Mouse (Mus musculus) hindbrain, postnatal 0 days (tissue): ENCODE data around the gene Fbxo31. TPM values are rescaled to one million over a fixed set of nuclear protein-coding genes. Genes with fewer than 3 reads are reported as not detected.
A peak's percentile ranks its signal among the peaks of the same experiment; 100 is the strongest.

Source experiments
- ATAC-seq: fragments of 200-750 bp; cut with Nextera tagmentation; 2 replicates; pipeline ENCODE4 v1.8.0; 2017; ENCODE audit warnings: mild to moderate bottlenecking, moderate TSS enrichment, moderate library complexity
- DNase-seq: peaks from one replicate; pipeline ENCODE4 v3.0.0-alpha.2; 2015; ENCODE audit warnings: low spot score
- H3K27ac ChIP-seq: fragments of 300-500 bp; sonication (generic); 2 replicates; pipeline ENCODE4 v1.5.1; 2014; ENCODE audit warnings: mild to moderate bottlenecking
- H3K27me3 ChIP-seq: fragments of 300-500 bp; sonication (generic); 2 replicates; pipeline ENCODE4 v1.6.1; 2014; ENCODE audit warnings: low read length, mixed read lengths; ENCODE audit not compliant: insufficient read depth
- H3K36me3 ChIP-seq: fragments of 300-500 bp; sonication (generic); 2 replicates; pipeline ENCODE4 v1.6.1; 2014; ENCODE audit warnings: low read length, mixed read lengths; ENCODE audit not compliant: insufficient read depth
- H3K4me1 ChIP-seq: fragments of 300-500 bp; sonication (generic); 2 replicates; pipeline ENCODE4 v1.6.1; 2014; ENCODE audit warnings: antibody characterized with exemption, low read length, mixed read lengths; ENCODE audit not compliant: insufficient read depth
- H3K4me2 ChIP-seq: fragments of 300-500 bp; sonication (generic); 2 replicates; pipeline ENCODE4 v1.6.1; 2014; ENCODE audit warnings: low read depth, mild to moderate bottlenecking, low read length, moderate library complexity, mixed read lengths
- H3K4me3 ChIP-seq: fragments of 300-500 bp; sonication (generic); 2 replicates; pipeline ENCODE4 v1.5.1; 2014; ENCODE audit warnings: low read length
- H3K9ac ChIP-seq: fragments of 300-500 bp; sonication (generic); replicated peaks from 2 replicates; pipeline ENCODE4 v1.6.1; 2014; ENCODE audit warnings: mild to moderate bottlenecking, low read length, moderate library complexity, mixed read lengths
- H3K9me3 ChIP-seq: fragments of 300-500 bp; sonication (generic); 2 replicates; pipeline ENCODE4 v1.6.1; 2016; ENCODE audit warnings: low read length, mixed read lengths
- CTCF ChIP-seq: IDR thresholded peaks from 2 replicates; pipeline ENCODE4 v1.5.1; 2016; ENCODE audit warnings: antibody characterized with exemption, control low read depth, low read depth
- WGBS: fragments of 180-500 bp; shearing (Covaris S2); extraction: QIAGEN DNeasy Blood & Tissue Kit; methylation state at CpG from one replicate; pipeline ENCODE4 v1.1.7; 2014; 5-methylcytosine and 5-hydroxymethylcytosine counted together
- polyA plus RNA-seq: library from polyadenylated mRNA; unstranded; fragments of >200 nt; fragmentation: Nextera tagmentation; extraction: Ambion mirVana; gene quantifications from 2 replicates; pipeline ENCODE4 v1.2.1, GENCODE M21; 2015
- total RNA-seq: library from RNA; depleted of rRNA; stranded (reverse); fragments of >200 nt; gene quantifications from 2 replicates; pipeline ENCODE4 v1.2.3, GENCODE M21; 2014

Fbxo31 gene
- total and polyA plus RNA-seq, 2 experiments from 2014 or later, result 34.9 to 70.4 TPM

- no peaks in the 10 kb centered on the region for H3K9me3 ChIP-seq
- 85% methylated on average over 6 of the region's 6 CpGs for WGBS
- no peak for TF ChIP-seq CTCF
Observed at GRCm38 (mm10) chr8:121568321-121568720, 10.3 kb downstream of the Fbxo31 start.

DNA sequence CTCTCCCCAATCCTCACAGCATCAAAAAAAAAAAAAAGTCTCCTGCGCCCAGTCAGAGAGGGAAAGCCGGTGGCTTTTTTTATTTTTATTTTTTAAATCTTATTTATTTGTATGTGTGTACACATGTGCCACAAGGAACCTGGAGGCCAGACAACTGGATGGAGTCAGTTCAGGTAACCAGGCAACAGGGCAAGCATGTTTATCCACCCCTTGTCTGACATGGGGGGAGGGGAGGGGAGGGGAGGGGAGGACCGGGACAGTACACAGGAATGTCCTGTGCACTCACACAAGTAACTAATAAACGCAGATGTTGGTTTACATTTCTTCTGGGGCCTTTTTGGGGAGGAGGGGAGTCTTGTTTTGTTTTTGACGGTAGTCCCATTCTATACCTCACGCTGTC, 14.9 kb downstream of the Fbxo31 start:
- ATAC-seq, result no peak
- Histone ChIP-seq H3K36me3 (peaks cover 11% of the 10 kb centered on the region), H3K9ac (no peak overlapping the region), H3K4me3 (no peak overlapping the region), H3K27ac (no peak overlapping the region), H3K4me1 (no peaks in the 10 kb centered on the region), H3K9me3 (no peaks in the 10 kb centered on the region), H3K27me3 (no peaks in the 10 kb centered on the region), H3K4me2 (no peak overlapping the region)
- TF ChIP-seq CTCF, result no peak
- WGBS, result 59% methylated on average over 6 of the region's 6 CpGs
- no peak for DNase-seq

More at GRCm38 (mm10) chr8:121568321-121568720, 10.3 kb downstream of the Fbxo31 start:
- no peaks in the 10 kb centered on the region for H3K27me3 ChIP-seq
- H3K4me1 ChIP-seq, result no peaks in the 10 kb centered on the region
- no peak overlapping the region for H3K9ac ChIP-seq
- ATAC-seq (no peak), DNase-seq (no peak)
- H3K4me3 ChIP-seq, result no peak overlapping the region
- no peak overlapping the region for H3K4me2 ChIP-seq
- H3K27ac ChIP-seq, result no peak overlapping the region
- no peaks in the 10 kb centered on the region; the same call in 1 of the 2 replicates for H3K36me3 ChIP-seq

GRCm38 (mm10) chr8:121562941-121563351, 15.7 kb downstream of the Fbxo31 start:
- H3K4me3 ChIP-seq, result no peak overlapping the region
- no peaks in the 10 kb centered on the region for H3K27me3 ChIP-seq
- no peaks in the 10 kb centered on the region for H3K4me1 ChIP-seq
- peaks cover 11% of the 10 kb centered on the region for H3K36me3 ChIP-seq
- peak; percentile 55; the same call in 1 of the 2 replicates for ATAC-seq
- H3K27ac ChIP-seq, result no peak overlapping the region
- DNase-seq, result no peak
- no peak overlapping the region for H3K4me2 ChIP-seq
- no peak overlapping the region for H3K9ac ChIP-seq
- 67% methylated on average over 9 of the region's 9 CpGs for WGBS
- H3K9me3 ChIP-seq, result no peaks in the 10 kb centered on the region
- no peak for TF ChIP-seq CTCF

- 71% methylated on average over 16 of the region's 16 CpGs for WGBS
- no peaks in the 10 kb centered on the region for H3K4me1 ChIP-seq
- no peak for TF ChIP-seq CTCF
- no peak overlapping the region for H3K9ac ChIP-seq
- peaks cover 11% of the 10 kb centered on the region for H3K36me3 ChIP-seq
- no peak overlapping the region for H3K27ac ChIP-seq
- DNase-seq, result peak; percentile 30
- H3K4me2 ChIP-seq, result no peak overlapping the region
- H3K9me3 ChIP-seq, result no peaks in the 10 kb centered on the region
- no peaks in the 10 kb centered on the region for H3K27me3 ChIP-seq
- H3K4me3 ChIP-seq, result no peak overlapping the region
- ATAC-seq, result no peak
Observed at GRCm38 (mm10) chr8:121561636-121562345, 16.8 kb downstream of the Fbxo31 start.

DNA sequence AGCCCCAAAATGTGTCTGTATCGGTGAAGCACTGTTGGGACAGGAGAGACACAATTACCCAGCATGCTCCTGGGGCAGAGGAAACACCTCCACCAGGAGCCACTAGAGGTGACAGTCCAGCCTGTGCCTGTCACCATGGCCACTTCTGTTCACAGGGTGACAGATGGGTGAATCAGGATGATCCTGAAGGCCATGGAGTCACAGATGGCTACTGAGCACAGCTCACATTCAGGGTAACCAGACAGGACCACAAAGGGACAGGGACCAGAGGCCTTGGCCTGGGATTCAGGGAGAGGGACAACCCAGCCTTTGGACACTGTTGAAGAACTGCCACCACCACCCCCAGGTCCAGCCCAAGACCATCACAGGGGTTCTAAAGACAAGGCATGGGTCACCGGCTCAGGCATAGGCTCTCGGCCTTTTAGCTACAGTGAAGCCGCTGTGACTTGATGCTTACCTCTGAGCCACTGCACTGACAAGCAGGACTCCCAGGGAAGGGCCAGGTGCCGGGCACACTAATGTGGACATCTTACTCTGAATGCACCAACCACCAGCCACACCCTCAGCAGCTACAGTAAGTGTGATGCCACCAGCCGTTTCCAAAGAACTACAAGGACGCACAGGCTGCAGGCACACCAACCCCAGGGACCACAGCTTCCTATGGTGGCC, 18.0 kb downstream of the Fbxo31 start:
- WGBS, result 90% methylated on average over 7 of the region's 7 CpGs
- H3K4me1 ChIP-seq, result no peaks in the 10 kb centered on the region
- no peaks in the 10 kb centered on the region for H3K9me3 ChIP-seq
- H3K27me3 ChIP-seq, result no peaks in the 10 kb centered on the region
- H3K4me2 ChIP-seq, result no peak overlapping the region
- no peak overlapping the region for H3K9ac ChIP-seq
- no peak overlapping the region for H3K27ac ChIP-seq
- no peak overlapping the region for H3K4me3 ChIP-seq
- peaks cover 11% of the 10 kb centered on the region for H3K36me3 ChIP-seq
- ATAC-seq (no peak), DNase-seq (no peak)
- no peak for TF ChIP-seq CTCF

GRCm38 (mm10) chr8:121559801-121560200, 18.8 kb downstream of the Fbxo31 start:
- DNase-seq, result no peak
- no peak for TF ChIP-seq CTCF

GRCm38 (mm10) chr8:121558538-121558937, 20.1 kb downstream of the Fbxo31 start:
- Histone ChIP-seq H3K9ac (no peak overlapping the region), H3K4me1 (no peaks in the 10 kb centered on the region), H3K9me3 (no peaks in the 10 kb centered on the region), H3K4me2 (no peak overlapping the region), H3K27me3 (no peaks in the 10 kb centered on the region), H3K4me3 (no peak overlapping the region), H3K27ac (no peak overlapping the region), H3K36me3 (peaks cover 31% of the 10 kb centered on the region)
- DNase-seq, result no peak
- ATAC-seq, result no peak
- WGBS, result 91% methylated on average over 16 of the region's 16 CpGs
- peak; percentile 19; the same call in 1 of the 2 replicates for TF ChIP-seq CTCF

More at GRCm38 (mm10) chr8:121559801-121560200, 18.8 kb downstream of the Fbxo31 start:
- Histone ChIP-seq H3K36me3 (peaks cover 19% of the 10 kb centered on the region), H3K9me3 (no peaks in the 10 kb centered on the region), H3K27ac (no peak overlapping the region), H3K4me2 (no peak overlapping the region), H3K9ac (no peak overlapping the region), H3K27me3 (no peaks in the 10 kb centered on the region), H3K4me3 (no peak overlapping the region), H3K4me1 (no peaks in the 10 kb centered on the region)
- no peak for ATAC-seq
- 91% methylated on average over 12 of the region's 12 CpGs for WGBS
